Comparison of ENCODE assay signal across 16 mouse cellular contexts in genomic region chr7:65482216-65482615, GRCm38 (mm10).
"Had no signal": no experiment of that assay in that cellular context is flagged by ENCODE, and none has a peak within 500 bp of the region (broad histone marks: within the 10 kb centered on the region; RNA-seq: fewer than 3 reads in every experiment).

No protein-coding gene starts in this region.

- DNase-seq: kidney, adult 11 months; kidney, adult 9 months; kidney, postnatal 14 days; kidney, postnatal 4 days; layer of hippocampus, adult 9-11 months; liver; midbrain, embryonic 14.5 days; thymus, postnatal 25 days had no signal

- H3K9ac ChIP-seq: limb, embryonic 13.5 days; liver, embryonic 12.5 days; liver, embryonic 15.5 days; lung, embryonic 15.5 days had no signal

- H3K4me2 ChIP-seq: limb, embryonic 13.5 days; liver, embryonic 12.5 days; liver, embryonic 15.5 days; lung, embryonic 15.5 days; midbrain, embryonic 11.5 days had no signal

- H3K9me3 ChIP-seq: limb, embryonic 10.5 days; limb, embryonic 13.5 days; liver, embryonic 12.5 days; liver, embryonic 15.5 days; lung, embryonic 15.5 days had no signal

- H3K27ac ChIP-seq: limb, embryonic 10.5 days; limb, embryonic 13.5 days; liver, embryonic 12.5 days; liver, embryonic 15.5 days; lung, embryonic 15.5 days; stomach, postnatal 0 days had no signal

- H3K4me1 ChIP-seq: liver, embryonic 12.5 days had no signal

- H3K27me3 ChIP-seq: limb, embryonic 13.5 days; liver, embryonic 12.5 days; liver, embryonic 15.5 days; lung, embryonic 15.5 days had no signal

- H3K4me3 ChIP-seq: limb, embryonic 10.5 days; limb, embryonic 13.5 days; liver, embryonic 12.5 days; liver, embryonic 15.5 days; lung, embryonic 15.5 days; megakaryocyte, embryonic 14.5 days had no signal

- H3K36me3 ChIP-seq: limb, embryonic 10.5 days; limb, embryonic 13.5 days; liver, embryonic 12.5 days; liver, embryonic 15.5 days; lung, embryonic 15.5 days had no signal

- ATAC-seq: liver, embryonic 12.5 days had no signal
